Mouse (Mus musculus): ENCODE results near the gene Svep1.

Gene Svep1

GRCm38 (mm10) chr4:58169918-58170317, 36.7 kb downstream of the Svep1 start:
- DNase-seq: no peak

GRCm38 (mm10) chr4:58168366-58168765, 38.3 kb downstream of the Svep1 start:
- peak; percentile 31 to 39 for DNase-seq

GRCm38 (mm10) chr4:58165711-58166110, 40.9 kb downstream of the Svep1 start:
- DNase-seq: no peak

GRCm38 (mm10) chr4:58161901-58162300, 44.8 kb downstream of the Svep1 start:
- peak; percentile 84 to 88 for DNase-seq

GRCm38 (mm10) chr4:58159564-58159963, 47.1 kb downstream of the Svep1 start:
- DNase-seq: peak in 1 of 2 experiments; percentile 12

- peak; percentile 38 to 61 for DNase-seq
Measured at GRCm38 (mm10) chr4:58150301-58150700, 56.4 kb downstream of the Svep1 start.

GRCm38 (mm10) chr4:58149186-58149585, 57.5 kb downstream of the Svep1 start:
- no peak for DNase-seq

GRCm38 (mm10) chr4:58148547-58148946, 58.1 kb downstream of the Svep1 start:
- no peak for DNase-seq

- DNase-seq: peak in 1 of 2 experiments; percentile 15
Measured at GRCm38 (mm10) chr4:58146676-58147075, 60.0 kb downstream of the Svep1 start.

- DNase-seq: no peak
Measured at GRCm38 (mm10) chr4:58139764-58140556, 66.7 kb downstream of the Svep1 start.

GRCm38 (mm10) chr4:58139241-58139640, 67.4 kb downstream of the Svep1 start:
- no peak for DNase-seq

- DNase-seq: no peak
Measured at GRCm38 (mm10) chr4:58133610-58134309, 72.9 kb downstream of the Svep1 start.

- DNase-seq: no peak
Measured at GRCm38 (mm10) chr4:58129844-58130243, 76.8 kb downstream of the Svep1 start.

- DNase-seq: no peak
Measured at GRCm38 (mm10) chr4:58127024-58127423, 79.6 kb downstream of the Svep1 start.

GRCm38 (mm10) chr4:58115452-58115851, 91.2 kb downstream of the Svep1 start:
- DNase-seq: peak in 1 of 2 experiments; percentile 3

- no peak for DNase-seq
Measured at GRCm38 (mm10) chr4:58111008-58111407, 95.7 kb downstream of the Svep1 start.

GRCm38 (mm10) chr4:58109793-58110192, 96.9 kb downstream of the Svep1 start:
- DNase-seq: no peak

- no peak for DNase-seq
Measured at GRCm38 (mm10) chr4:58108364-58108763, 98.3 kb downstream of the Svep1 start.

GRCm38 (mm10) chr4:58097732-58098131, 108.9 kb downstream of the Svep1 start:
- no peak for DNase-seq

GRCm38 (mm10) chr4:58086738-58087137, 119.9 kb downstream of the Svep1 start:
- DNase-seq: no peak

- no peak for DNase-seq
Measured at GRCm38 (mm10) chr4:58086151-58086550, 120.5 kb downstream of the Svep1 start.

- DNase-seq: no peak
Measured at GRCm38 (mm10) chr4:58085340-58085739, 121.3 kb downstream of the Svep1 start.

- DNase-seq: no peak
Measured at GRCm38 (mm10) chr4:58084155-58084554, 122.5 kb downstream of the Svep1 start.

GRCm38 (mm10) chr4:58082588-58082987, 124.1 kb downstream of the Svep1 start:
- peak; percentile 88 to 91 for DNase-seq

Measured in cerebellum, postnatal 10 days (tissue).